Comparison of ENCODE assay signal across 10 mouse cellular contexts in the genomic region with DNA sequence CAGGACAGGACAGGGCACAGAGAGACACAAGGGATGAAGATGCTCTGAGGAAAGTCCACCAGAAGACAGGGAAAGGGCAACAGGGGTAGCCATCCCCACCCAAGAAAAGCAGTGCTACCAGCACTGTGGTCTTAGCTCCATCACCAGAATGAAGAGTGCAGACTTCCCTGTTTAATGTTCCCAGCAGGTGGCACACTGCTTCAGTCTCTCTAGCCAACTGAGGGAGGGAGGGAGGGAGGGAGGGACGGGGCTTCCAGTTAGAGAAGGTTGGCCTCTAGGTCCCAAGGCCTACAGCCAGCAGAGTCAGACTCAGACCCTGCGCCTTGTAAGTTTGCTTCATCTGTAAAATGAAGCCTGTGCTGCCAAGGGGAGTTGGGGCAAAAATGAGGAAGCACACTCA. TPM values are rescaled to one million over a fixed set of nuclear protein-coding genes. Genes with fewer than 3 reads are reported as not detected.
DNase-seq lines count a peak whose midpoint lies in the region; ATAC-seq lines count a peak whose summit lies in the region.
"Had no signal": no experiment of that assay in that cellular context is flagged by ENCODE, and none has a peak within 500 bp of the region (broad histone marks: within the 10 kb centered on the region; RNA-seq: fewer than 3 reads in every experiment).

No protein-coding gene starts in this region.

- WGBS in kidney, embryonic 16.5 days: 33% methylated on average over 2 of the region's 2 CpGs
- WGBS in stomach, embryonic 15.5 days: 32% methylated on average over 2 of the region's 2 CpGs

- no peak overlapping the region for H3K4me3 ChIP-seq in kidney, embryonic 16.5 days (ENCODE audit: low read length)
- H3K4me3 ChIP-seq in stomach, embryonic 15.5 days (replicated peaks): no peak overlapping the region
- H3K4me3 ChIP-seq: embryonic facial prominence, embryonic 13.5 days; limb, embryonic 12.5 days had no signal

- intact Hi-C loops in left cerebral cortex, postnatal 25 days (cut with DNase I): no loop called here

- H3K4me1 ChIP-seq in kidney, embryonic 16.5 days (ENCODE audit: insufficient read depth, low read length): peaks cover 6% of the 10 kb centered on the region; the same call in 1 of the 2 replicates
- no peaks in the 10 kb centered on the region for H3K4me1 ChIP-seq in stomach, embryonic 15.5 days

- no peaks in the 10 kb centered on the region for H3K27me3 ChIP-seq in kidney, embryonic 16.5 days (ENCODE audit: insufficient read depth, low read length)
- no peaks in the 10 kb centered on the region for H3K27me3 ChIP-seq in stomach, embryonic 15.5 days (replicated peaks)
- H3K27me3 ChIP-seq: embryonic facial prominence, embryonic 13.5 days; limb, embryonic 12.5 days had no signal

- no peak overlapping the region for H3K4me2 ChIP-seq in kidney, embryonic 16.5 days (replicated peaks; ENCODE audit: low read depth, low read length)
- H3K4me2 ChIP-seq in stomach, embryonic 15.5 days: no peak overlapping the region
- H3K4me2 ChIP-seq: embryonic facial prominence, embryonic 13.5 days; limb, embryonic 12.5 days had no signal

- no peaks in the 10 kb centered on the region for H3K9me3 ChIP-seq in kidney, embryonic 16.5 days (ENCODE audit: low read length)
- no peaks in the 10 kb centered on the region for H3K9me3 ChIP-seq in stomach, embryonic 15.5 days
- H3K9me3 ChIP-seq: embryonic facial prominence, embryonic 13.5 days; limb, embryonic 12.5 days had no signal

- DNase-seq in adrenal gland, postnatal 14 days: peak; percentile 33
- DNase-seq in adrenal gland, postnatal 4 days (ENCODE audit: low spot score in 2 of 2): no peak
- peak; percentile 17 for DNase-seq in ovary, postnatal 36 days (ENCODE audit: low spot score)
- no peak for DNase-seq in ovary, postnatal 10 days (ENCODE audit: low spot score)
- DNase-seq in left cerebral cortex, postnatal 25 days (ENCODE audit: low spot score in 2 of 2): no peak
- no peak for DNase-seq in ovary, postnatal 14 days (ENCODE audit: low spot score)

- ATAC-seq in kidney, embryonic 16.5 days (ENCODE audit: low FRiP score, low TSS enrichment): peak; percentile 64
- peak; percentile 57; the same call in 1 of the 2 replicates for ATAC-seq in stomach, embryonic 15.5 days (ENCODE audit: insufficient read depth, low FRiP score, low read depth)

- no peak overlapping the region for H3K9ac ChIP-seq in kidney, embryonic 16.5 days (replicated peaks; ENCODE audit: low read length)
- no peak overlapping the region for H3K9ac ChIP-seq in stomach, embryonic 15.5 days
- H3K9ac ChIP-seq: embryonic facial prominence, embryonic 13.5 days; limb, embryonic 12.5 days had no signal

- H3K36me3 ChIP-seq in kidney, embryonic 16.5 days (ENCODE audit: insufficient read depth, low read length): no peaks in the 10 kb centered on the region
- no peaks in the 10 kb centered on the region for H3K36me3 ChIP-seq in stomach, embryonic 15.5 days
- H3K36me3 ChIP-seq: embryonic facial prominence, embryonic 13.5 days; limb, embryonic 12.5 days had no signal

- H3K27ac ChIP-seq in kidney, embryonic 16.5 days (ENCODE audit: low read length): no peak overlapping the region
- no peak overlapping the region for H3K27ac ChIP-seq in stomach, embryonic 15.5 days
- H3K27ac ChIP-seq: embryonic facial prominence, embryonic 13.5 days; limb, embryonic 12.5 days had no signal

RNA-seq across cellular contexts. Expression of a gene that starts 22.7 kb away (rescaled TPM):
- 3.5 and 5.4 TPM in 2 replicates for total RNA-seq in adrenal gland, postnatal 14 days (2021)
- 1 to 10 TPM; 7.6 to 8.1 TPM for total RNA-seq in adrenal gland, postnatal 4 days (2021)
- polyA plus RNA-seq in kidney, embryonic 16.5 days (2015; fragmentation: Nextera tagmentation; extraction: Ambion mirVana): 2.0 and 2.5 TPM in 2 replicates
- 11.4 and 11.6 TPM in 2 replicates for polyA plus RNA-seq in stomach, embryonic 15.5 days (2015; fragmentation: Nextera tagmentation; extraction: Ambion mirVana)
- 10 to 100 TPM; 30.2 to 31.9 TPM for total RNA-seq in left cerebral cortex, postnatal 25 days (2021)

Comparison
In these comparisons a context has a peak if more than half of its experiments do, and no peak if none do; other contexts are left out.
1. DNase-seq: peak in adrenal gland, postnatal 14 days (single experiment) and ovary, postnatal 36 days (single experiment); none in adrenal gland, postnatal 4 days (0 of 2), ovary, postnatal 10 days (single experiment), left cerebral cortex, postnatal 25 days (0 of 2) and ovary, postnatal 14 days (single experiment).